Mouse (Mus musculus) C2C12 (cell line): ENCODE results near the gene Nfatc2ip. TPM values are rescaled to one million over a fixed set of nuclear protein-coding genes. Genes with fewer than 3 reads are reported as not detected.

Experiments used
- H3K27me3 ChIP-seq: one replicate; pipeline ENCODE4 v1.6.1; 2011; ENCODE audit not compliant: control insufficient read depth, insufficient read depth, insufficient read length
- H3K36me3 ChIP-seq: one replicate; pipeline ENCODE4 v1.6.1; 2011; ENCODE audit not compliant: control insufficient read depth, insufficient read depth
- H3K4me3 ChIP-seq: one replicate; pipeline ENCODE4 v1.5.1; 2011; ENCODE audit warnings: mild to moderate bottlenecking, control low read depth; ENCODE audit not compliant: poor library complexity, insufficient read depth, severe bottlenecking
- H3K79me2 ChIP-seq: one replicate; pipeline ENCODE4 v1.6.1; 2011; ENCODE audit not compliant: control insufficient read depth, insufficient read depth
- H3K79me3 ChIP-seq: one replicate; pipeline ENCODE4 v1.6.1; 2011; ENCODE audit warnings: low read depth, control low read depth
- H3ac ChIP-seq: one replicate; pipeline ENCODE3; 2011; ENCODE audit warnings: low read depth; ENCODE audit not compliant: control insufficient read depth, insufficient read length
- CEBPB ChIP-seq: IDR thresholded peaks from one replicate; pipeline ENCODE4 v1.6.1; 2011; ENCODE audit warnings: low read depth, mild to moderate bottlenecking, control low read depth, moderate library complexity
- CTCF ChIP-seq: IDR thresholded peaks from one replicate; pipeline ENCODE4 v1.5.1; 2011; ENCODE audit not compliant: control insufficient read depth, insufficient read depth, insufficient read length
- FOSL1 ChIP-seq: IDR thresholded peaks from one replicate; pipeline ENCODE4 v1.8.0; 2011; ENCODE audit warnings: mild to moderate bottlenecking, low read length; ENCODE audit not compliant: poor library complexity, insufficient read depth, severe bottlenecking
- MAX ChIP-seq: IDR thresholded peaks from one replicate; pipeline ENCODE4 v1.6.1; 2011; ENCODE audit warnings: mild to moderate bottlenecking, control low read depth
- MYOD1 ChIP-seq: IDR thresholded peaks from one replicate; pipeline ENCODE4 v1.6.1; 2011; ENCODE audit warnings: low read depth; ENCODE audit not compliant: control insufficient read depth, insufficient read length
- MYOG ChIP-seq: IDR thresholded peaks from one replicate; pipeline ENCODE4 v1.6.1; 2011; ENCODE audit not compliant: control insufficient read depth, insufficient read length; ENCODE audit errors: extremely low read depth
- USF1 ChIP-seq: IDR thresholded peaks from one replicate; pipeline ENCODE4 v1.6.1; 2011; ENCODE audit warnings: low read depth, mild to moderate bottlenecking, control low read depth, moderate library complexity
- long read RNA-seq, 2 experiments: library from polyadenylated mRNA; unstranded; transcript quantifications; one replicate each; pipeline ENCODE4 v2.0.0; 2019 to 2020
- polyA plus RNA-seq: library from polyadenylated mRNA; unstranded; fragments of >200 nt; fragmentation: generic; extraction: Trizol; gene quantifications from one replicate; pipeline ENCODE4 v1.2.1, GENCODE M21; 2012; ENCODE audit warnings: missing spikeins

The Nfatc2ip gene
- polyA plus RNA-seq: 6.2 TPM
- long read RNA-seq, experiment 1, partial matches to known transcripts: 1 of 2 reads
- long read RNA-seq, experiment 1, other reads (novel, unspliced or antisense): 1 of 2 reads
- long read RNA-seq, experiment 2, partial matches to known transcripts: 0 of 2 reads
- long read RNA-seq, experiment 2, other reads (novel, unspliced or antisense): 0 of 2 reads

DNA sequence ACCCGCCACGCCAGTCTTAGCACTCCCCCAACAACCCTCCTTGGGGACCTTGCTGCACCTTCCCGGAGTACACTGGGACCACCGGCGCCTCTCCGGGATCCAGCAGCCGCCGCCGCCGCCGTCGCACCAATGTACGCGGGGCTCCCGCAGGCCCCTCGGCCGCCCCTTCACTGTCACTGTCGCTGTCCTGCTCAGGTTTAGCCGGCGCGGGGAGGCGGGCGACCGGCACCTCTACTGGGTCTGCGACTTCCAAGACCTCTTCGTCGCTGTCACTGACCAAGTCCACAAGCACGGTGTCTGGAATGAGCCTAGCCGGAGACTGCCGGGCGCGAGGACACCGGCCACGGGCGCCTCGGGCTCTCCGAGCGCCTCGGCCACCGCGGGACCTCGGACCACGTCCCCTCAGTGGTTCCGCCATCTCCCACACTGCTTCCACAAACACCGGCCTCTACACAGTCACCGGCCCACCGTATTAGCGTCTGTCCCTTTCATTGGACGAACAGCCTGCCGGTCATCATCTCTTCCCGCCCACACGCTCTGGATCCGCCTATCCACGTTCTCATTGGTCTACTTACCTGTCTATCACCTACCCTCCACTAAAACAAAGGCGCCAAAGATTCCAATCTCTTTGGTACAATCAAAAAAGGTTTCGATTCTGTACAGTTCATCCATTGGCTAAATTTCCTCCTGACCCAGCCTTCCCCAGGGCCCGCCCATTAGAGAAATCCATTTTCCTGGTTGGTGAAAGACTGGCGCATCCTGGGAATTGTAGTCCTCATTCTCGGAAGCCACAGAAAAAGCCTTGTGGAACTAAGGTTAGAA is at the start of gene Nfatc2ip:
Gene Nfatc2ip, minus strand, starts transcription at position 440 of the 822 bp plus-strand sequence.
- no peaks in the 10 kb centered on the region for H3K27me3 ChIP-seq
- H3K4me3 ChIP-seq: peak within 1 kb of the TSS; percentile 75
- TF ChIP-seq MAX: no peak
- no peak for TF ChIP-seq MYOG
- no peak for TF ChIP-seq MYOD1
- TF ChIP-seq CTCF: no peak
- TF ChIP-seq CEBPB: no peak
- TF ChIP-seq USF1: no peak
- TF ChIP-seq FOSL1: no peak
- H3K79me2 ChIP-seq: peaks cover 5% of the 10 kb centered on the region
- H3ac ChIP-seq: peak within 1 kb of the TSS; percentile 73
- H3K36me3 ChIP-seq: no peaks in the 10 kb centered on the region
- H3K79me3 ChIP-seq: no peaks in the 10 kb centered on the region

DNA sequence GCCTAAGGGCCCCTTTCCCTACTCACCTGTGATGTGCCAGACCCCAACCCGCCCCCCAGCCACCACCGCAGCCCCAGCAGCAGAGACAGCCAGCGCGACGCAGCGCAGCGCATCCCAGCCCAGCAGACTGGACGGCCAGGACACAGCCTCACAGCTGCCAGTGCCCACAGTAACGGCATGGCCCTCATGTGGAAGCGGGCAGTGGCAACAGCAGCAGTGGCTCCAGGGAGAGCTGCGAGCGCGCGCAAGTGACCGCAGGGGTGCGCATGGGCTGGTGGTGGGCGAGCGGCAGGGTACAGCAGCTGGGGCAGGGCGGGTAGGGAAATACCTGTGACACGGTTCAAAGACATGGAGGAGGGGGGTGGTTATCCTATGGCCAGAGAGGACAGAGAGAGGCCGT is 49.7 kb upstream of the Nfatc2ip start:
- no peaks in the 10 kb centered on the region for H3K27me3 ChIP-seq
- H3K79me3 ChIP-seq: no peaks in the 10 kb centered on the region
- no peaks in the 10 kb centered on the region for H3K79me2 ChIP-seq
- TF ChIP-seq MYOG (no peak), USF1 (no peak), FOSL1 (no peak), MAX (no peak), CEBPB (no peak), CTCF (no peak), MYOD1 (no peak)
- H3K36me3 ChIP-seq: peaks cover 20% of the 10 kb centered on the region
- H3ac ChIP-seq: no peak overlapping the region
- no peak overlapping the region for H3K4me3 ChIP-seq

DNA sequence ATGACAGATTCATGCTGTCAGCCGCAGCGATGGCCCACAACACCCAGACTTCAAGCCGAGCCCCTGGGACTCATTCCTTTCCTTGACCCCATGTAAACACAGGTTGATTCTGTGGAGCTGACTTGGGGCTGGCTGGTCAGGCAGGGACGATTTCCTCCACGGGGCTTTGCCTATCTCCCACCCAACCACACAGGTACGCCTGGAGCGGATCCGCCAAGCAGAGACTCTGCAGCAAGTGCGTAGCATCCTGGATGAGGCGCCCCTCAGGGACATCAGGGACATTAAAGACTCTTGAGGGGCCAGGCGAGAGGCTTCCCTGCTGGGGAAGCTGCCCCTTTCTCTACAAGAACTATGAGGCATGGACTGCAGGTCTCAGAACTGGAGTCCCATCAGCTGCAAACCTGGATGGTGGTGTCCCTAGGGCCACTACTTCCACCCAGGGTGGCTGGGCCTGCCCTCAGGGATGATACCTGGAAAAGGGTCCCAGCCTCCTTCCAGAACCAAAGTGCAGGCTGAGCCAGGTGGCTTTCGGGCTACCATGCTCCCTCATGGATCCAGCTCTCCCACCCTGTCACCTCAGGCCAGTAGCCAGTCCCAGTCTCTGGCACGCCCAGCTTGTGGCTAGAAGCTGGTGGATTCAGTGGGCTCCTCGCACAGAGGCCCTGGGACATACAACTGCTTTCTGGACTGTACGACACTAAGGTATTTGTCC is 48.7 kb upstream of the Nfatc2ip start:
- H3K27me3 ChIP-seq: no peaks in the 10 kb centered on the region

DNA sequence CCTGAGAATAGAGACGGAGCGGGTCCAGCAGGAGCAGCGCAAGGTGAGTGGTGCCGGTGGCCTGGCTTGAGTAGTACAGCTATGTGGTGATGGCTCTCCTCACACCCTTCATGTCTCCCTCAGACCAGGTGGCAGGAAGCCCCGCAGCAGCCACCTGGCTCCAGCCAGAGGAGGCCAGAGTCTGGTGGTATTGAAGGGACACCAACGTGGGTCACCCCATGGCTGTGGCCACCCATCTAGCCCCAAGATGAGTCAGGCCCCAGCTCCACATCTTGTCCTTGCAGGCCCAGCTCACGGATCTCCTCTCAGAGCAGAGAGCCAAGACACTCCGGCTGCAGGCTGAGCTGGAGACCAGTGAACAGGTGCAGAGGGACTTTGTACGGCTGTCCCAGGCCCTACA is 48.0 kb upstream of the Nfatc2ip start:
- Histone ChIP-seq H3K27me3 (no peaks in the 10 kb centered on the region), H3K79me3 (no peaks in the 10 kb centered on the region), H3K36me3 (peaks cover 20% of the 10 kb centered on the region), H3K4me3 (no peak overlapping the region), H3ac (no peak overlapping the region), H3K79me2 (no peaks in the 10 kb centered on the region)
- no peak for TF ChIP-seq CEBPB
- TF ChIP-seq MYOD1: no peak
- no peak for TF ChIP-seq USF1
- no peak for TF ChIP-seq MYOG
- no peak for TF ChIP-seq MAX
- no peak for TF ChIP-seq CTCF
- TF ChIP-seq FOSL1: no peak

More for the DNA sequence above, 48.7 kb upstream of the Nfatc2ip start:
- Histone ChIP-seq H3K36me3 (peaks cover 20% of the 10 kb centered on the region), H3ac (no peak overlapping the region), H3K4me3 (no peak overlapping the region), H3K79me2 (no peaks in the 10 kb centered on the region), H3K79me3 (no peaks in the 10 kb centered on the region)
- TF ChIP-seq USF1 (no peak), MAX (no peak), CTCF (no peak), MYOG (no peak), CEBPB (no peak), FOSL1 (no peak), MYOD1 (no peak)

DNA sequence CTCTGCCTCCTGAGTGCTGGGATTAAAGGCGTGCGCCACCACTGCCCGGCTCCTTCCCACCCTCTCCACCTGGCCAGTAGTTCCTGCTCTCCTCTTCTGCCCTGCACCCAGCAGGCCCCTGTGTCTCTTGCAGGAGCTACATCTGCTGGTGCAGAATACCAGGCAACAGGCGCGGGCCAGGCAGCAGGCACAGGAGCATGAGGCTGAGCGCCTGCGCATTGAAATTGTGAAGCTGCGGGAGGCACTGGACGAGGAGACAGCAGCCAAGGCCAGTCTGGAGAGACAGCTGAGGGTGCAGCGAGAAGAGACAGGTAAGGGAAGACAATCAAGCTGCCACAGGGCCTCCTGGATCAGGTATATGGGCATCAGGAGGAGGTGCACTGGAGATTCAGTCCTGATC is 47.5 kb upstream of the Nfatc2ip start:
- TF ChIP-seq CTCF (no peak), MYOD1 (no peak), USF1 (no peak), CEBPB (no peak), MAX (no peak), MYOG (no peak), FOSL1 (no peak)
- Histone ChIP-seq H3K36me3 (peaks cover 20% of the 10 kb centered on the region), H3K27me3 (no peaks in the 10 kb centered on the region), H3K4me3 (no peak overlapping the region), H3ac (no peak overlapping the region), H3K79me3 (no peaks in the 10 kb centered on the region), H3K79me2 (no peaks in the 10 kb centered on the region)
